Mouse (Mus musculus): ENCODE measurements around the gene Nav2. TPM values are rescaled to one million over a fixed set of nuclear protein-coding genes. Genes with fewer than 3 reads are reported as not detected.

Gene Nav2
- total and polyA plus RNA-seq, 2 experiments from 2014 or later, result 16.3 to 44.0 TPM

- ATAC-seq (peak; percentile 89), DNase-seq (peak; percentile 95)
- TF ChIP-seq CTCF (IDR thresholded peaks at IDR 0.05; ENCODE audit: low read depth), result peak; percentile 92
- H3K36me3 ChIP-seq (ENCODE audit: insufficient read depth), result no peaks in the 10 kb centered on the region
- H3K9ac ChIP-seq, result no peak overlapping the region
- peaks cover 16% of the 10 kb centered on the region; the same call in 1 of the 2 replicates for H3K4me1 ChIP-seq (ENCODE audit: insufficient read depth)
- peak overlapping the region; percentile 57 for H3K4me2 ChIP-seq (ENCODE audit: low read depth)
- peak overlapping the region; percentile 41; the same call in 1 of the 2 replicates for H3K27ac ChIP-seq (ENCODE audit: low read depth, low read length)
- no peaks in the 10 kb centered on the region for H3K27me3 ChIP-seq (ENCODE audit: insufficient read depth, low read length)
- WGBS, result 33% methylated on average over 20 of the region's 20 CpGs
- H3K4me3 ChIP-seq (ENCODE audit: low read depth, low read length), result no peak overlapping the region
- no peaks in the 10 kb centered on the region for H3K9me3 ChIP-seq (ENCODE audit: low read length)
Observed at GRCm38 (mm10) chr7:49120935-49121691, 212.6 kb downstream of the Nav2 start.

GRCm38 (mm10) chr7:49122498-49122897 is 214.0 kb downstream of the Nav2 start:
- Histone ChIP-seq H3K4me3 (ENCODE audit: low read depth, low read length) (no peak overlapping the region), H3K9me3 (ENCODE audit: low read length) (no peaks in the 10 kb centered on the region), H3K9ac (no peak overlapping the region), H3K4me2 (ENCODE audit: low read depth) (no peak overlapping the region), H3K36me3 (ENCODE audit: insufficient read depth) (no peaks in the 10 kb centered on the region), H3K4me1 (ENCODE audit: insufficient read depth) (peaks cover 16% of the 10 kb centered on the region; the same call in 1 of the 2 replicates), H3K27ac (ENCODE audit: low read depth, low read length) (no peak overlapping the region), H3K27me3 (ENCODE audit: insufficient read depth, low read length) (no peaks in the 10 kb centered on the region)
- 70% methylated on average over 7 of the region's 7 CpGs for WGBS
- DNase-seq, result no peak
- no peak for ATAC-seq
- TF ChIP-seq CTCF (IDR thresholded peaks at IDR 0.05; ENCODE audit: low read depth), result peak; percentile 37

- Histone ChIP-seq H3K27ac (ENCODE audit: low read depth, low read length) (no peak overlapping the region), H3K4me1 (ENCODE audit: insufficient read depth) (peaks cover 6% of the 10 kb centered on the region; the same call in 1 of the 2 replicates), H3K27me3 (ENCODE audit: insufficient read depth, low read length) (no peaks in the 10 kb centered on the region), H3K4me2 (ENCODE audit: low read depth) (no peak overlapping the region), H3K36me3 (ENCODE audit: insufficient read depth) (no peaks in the 10 kb centered on the region), H3K9me3 (ENCODE audit: low read length) (no peaks in the 10 kb centered on the region), H3K9ac (no peak overlapping the region), H3K4me3 (ENCODE audit: low read depth, low read length) (no peak overlapping the region)
- ATAC-seq (peak; percentile 14; the same call in 1 of the 2 replicates), DNase-seq (peak; percentile 69)
- WGBS, result 39% methylated on average over 3 of the region's 3 CpGs
- TF ChIP-seq CTCF (IDR thresholded peaks at IDR 0.05; ENCODE audit: low read depth), result peak; percentile 84
Observed at GRCm38 (mm10) chr7:49125545-49125944, 217.0 kb downstream of the Nav2 start.

- H3K9me3 ChIP-seq (ENCODE audit: low read length), result no peaks in the 10 kb centered on the region
- no peaks in the 10 kb centered on the region for H3K27me3 ChIP-seq (ENCODE audit: insufficient read depth, low read length)
- no peak overlapping the region for H3K9ac ChIP-seq
- DNase-seq (no peak), ATAC-seq (no peak)
- no peak overlapping the region for H3K27ac ChIP-seq (ENCODE audit: low read depth, low read length)
- no peaks in the 10 kb centered on the region for H3K4me1 ChIP-seq (ENCODE audit: insufficient read depth)
- H3K4me2 ChIP-seq (ENCODE audit: low read depth), result no peak overlapping the region
- 80% methylated on average over 8 of the region's 8 CpGs for WGBS
- no peak for TF ChIP-seq CTCF (IDR thresholded peaks at IDR 0.05; ENCODE audit: low read depth)
- H3K36me3 ChIP-seq (ENCODE audit: insufficient read depth), result no peaks in the 10 kb centered on the region
- H3K4me3 ChIP-seq (ENCODE audit: low read depth, low read length), result no peak overlapping the region
Observed at GRCm38 (mm10) chr7:49128224-49128623, 219.7 kb downstream of the Nav2 start.

- no peak overlapping the region for H3K9ac ChIP-seq
- H3K4me2 ChIP-seq (ENCODE audit: low read depth), result no peak overlapping the region
- WGBS, result 11% methylated on average over 10 of the region's 10 CpGs
- no peaks in the 10 kb centered on the region for H3K4me1 ChIP-seq (ENCODE audit: insufficient read depth)
- H3K9me3 ChIP-seq (ENCODE audit: low read length), result no peaks in the 10 kb centered on the region
- DNase-seq (peak; percentile 94), ATAC-seq (peak; percentile 86)
- H3K27ac ChIP-seq (ENCODE audit: low read depth, low read length), result no peak overlapping the region
- no peak overlapping the region for H3K4me3 ChIP-seq (ENCODE audit: low read depth, low read length)
- peak; percentile 99 for TF ChIP-seq CTCF (IDR thresholded peaks at IDR 0.05; ENCODE audit: low read depth)
- H3K36me3 ChIP-seq (ENCODE audit: insufficient read depth), result no peaks in the 10 kb centered on the region
- no peaks in the 10 kb centered on the region for H3K27me3 ChIP-seq (ENCODE audit: insufficient read depth, low read length)
Observed at GRCm38 (mm10) chr7:49132851-49133351, 224.4 kb downstream of the Nav2 start.

- DNase-seq, result no peak
- no peak for TF ChIP-seq CTCF (IDR thresholded peaks at IDR 0.05; ENCODE audit: low read depth)
- Histone ChIP-seq H3K4me1 (ENCODE audit: insufficient read depth) (no peaks in the 10 kb centered on the region), H3K9me3 (ENCODE audit: low read length) (no peaks in the 10 kb centered on the region), H3K9ac (no peak overlapping the region), H3K36me3 (ENCODE audit: insufficient read depth) (no peaks in the 10 kb centered on the region), H3K4me2 (ENCODE audit: low read depth) (no peak overlapping the region), H3K27ac (ENCODE audit: low read depth, low read length) (no peak overlapping the region), H3K27me3 (ENCODE audit: insufficient read depth, low read length) (no peaks in the 10 kb centered on the region), H3K4me3 (ENCODE audit: low read depth, low read length) (no peak overlapping the region)
- 76% methylated on average over 5 of the region's 5 CpGs for WGBS
- ATAC-seq, result no peak
Observed at GRCm38 (mm10) chr7:49134396-49134795, 225.9 kb downstream of the Nav2 start.

- ATAC-seq (no peak), DNase-seq (no peak)
- no peak overlapping the region for H3K4me3 ChIP-seq (ENCODE audit: low read depth, low read length)
- no peak overlapping the region for H3K4me2 ChIP-seq (ENCODE audit: low read depth)
- no peak overlapping the region for H3K27ac ChIP-seq (ENCODE audit: low read depth, low read length)
- no peaks in the 10 kb centered on the region for H3K27me3 ChIP-seq (ENCODE audit: insufficient read depth, low read length)
- WGBS, result 95% methylated on average over 2 of the region's 2 CpGs
- no peak for TF ChIP-seq CTCF (IDR thresholded peaks at IDR 0.05; ENCODE audit: low read depth)
- H3K4me1 ChIP-seq (ENCODE audit: insufficient read depth), result no peaks in the 10 kb centered on the region
- H3K9me3 ChIP-seq (ENCODE audit: low read length), result no peaks in the 10 kb centered on the region
- no peaks in the 10 kb centered on the region for H3K36me3 ChIP-seq (ENCODE audit: insufficient read depth)
- no peak overlapping the region for H3K9ac ChIP-seq
Observed at GRCm38 (mm10) chr7:49139762-49140161, 231.2 kb downstream of the Nav2 start.
